Mouse (Mus musculus): Measurements from ENCODE around the gene Cygb. TPM values are rescaled to one million over a fixed set of nuclear protein-coding genes. Genes with fewer than 3 reads are reported as not detected.
"Not testable (repeated sequence)": the region's sequence is repeated elsewhere in the genome, so short reads cannot be mapped to it uniquely, and the experiment has no call there.

Gene Cygb
- polyA plus RNA-seq, 1 experiment from 2014 or later = 6.9 TPM

- 37% methylated on average over 14 of the region's 14 CpGs for WGBS
- H3K27ac ChIP-seq = no peak overlapping the region
Measured at GRCm38 (mm10) chr11:116642681-116643578, 11.2 kb downstream of the Cygb start.

GRCm38 (mm10) chr11:116641731-116642130, 12.4 kb downstream of the Cygb start:
- H3K27ac ChIP-seq = no peak overlapping the region
- peaks cover 5% of the 10 kb centered on the region; the same call in 1 of the 2 replicates for H3K27me3 ChIP-seq (replicated peaks)
- peaks cover 15% of the 10 kb centered on the region for H3K4me1 ChIP-seq
- no peak overlapping the region for H3K4me2 ChIP-seq (replicated peaks)
- ATAC-seq (ENCODE audit: low FRiP score, low read depth) = no peak
- 65% methylated on average over 3 of the region's 3 CpGs for WGBS
- H3K36me3 ChIP-seq = no peaks in the 10 kb centered on the region
- H3K9me3 ChIP-seq = no peaks in the 10 kb centered on the region
- H3K9ac ChIP-seq = no peak overlapping the region
- no peak overlapping the region for H3K4me3 ChIP-seq

More at GRCm38 (mm10) chr11:116642681-116643578, 11.2 kb downstream of the Cygb start:
- ATAC-seq (ENCODE audit: low FRiP score, low read depth) = peak; percentile 79
- H3K4me3 ChIP-seq = peak overlapping the region; percentile 18; the same call in 1 of the 2 replicates
- no peaks in the 10 kb centered on the region for H3K9me3 ChIP-seq
- H3K4me2 ChIP-seq (replicated peaks) = peak overlapping the region; percentile 55
- peaks cover 5% of the 10 kb centered on the region; the same call in 1 of the 2 replicates for H3K27me3 ChIP-seq (replicated peaks)
- H3K36me3 ChIP-seq = no peaks in the 10 kb centered on the region
- peaks cover 15% of the 10 kb centered on the region for H3K4me1 ChIP-seq
- peak overlapping the region; percentile 33; the same call in 1 of the 2 replicates for H3K9ac ChIP-seq

- ATAC-seq (ENCODE audit: low FRiP score, low read depth) = no peak
- Histone ChIP-seq H3K27ac (no peak overlapping the region), H3K27me3 (replicated peaks) (peaks cover 1% of the 10 kb centered on the region; the same call in 1 of the 2 replicates), H3K36me3 (no peaks in the 10 kb centered on the region), H3K4me3 (no peak overlapping the region), H3K4me1 (peaks cover 15% of the 10 kb centered on the region), H3K4me2 (replicated peaks) (no peak overlapping the region), H3K9me3 (no peaks in the 10 kb centered on the region), H3K9ac (no peak overlapping the region)
- 47% methylated on average over 5 of the region's 5 CpGs for WGBS
Measured at GRCm38 (mm10) chr11:116641168-116641567, 12.9 kb downstream of the Cygb start.

- not testable (repeated sequence) for H3K36me3 ChIP-seq; ATAC-seq (ENCODE audit: low FRiP score, low read depth); H3K9me3 ChIP-seq; H3K4me3 ChIP-seq; H3K27me3 ChIP-seq (replicated peaks); H3K4me2 ChIP-seq (replicated peaks); H3K27ac ChIP-seq; H3K4me1 ChIP-seq; H3K9ac ChIP-seq
- 76% methylated on average over 8 of the region's 8 CpGs for WGBS
Measured at GRCm38 (mm10) chr11:116636607-116637006, 17.5 kb downstream of the Cygb start.

- no peaks in the 10 kb centered on the region; the same call in 1 of the 2 replicates for H3K4me1 ChIP-seq
- no peaks in the 10 kb centered on the region for H3K9me3 ChIP-seq
- no peak overlapping the region for H3K4me3 ChIP-seq
- H3K36me3 ChIP-seq = no peaks in the 10 kb centered on the region
- ATAC-seq (ENCODE audit: low FRiP score, low read depth) = no peak
- H3K27ac ChIP-seq = no peak overlapping the region
- no peaks in the 10 kb centered on the region for H3K27me3 ChIP-seq (replicated peaks)
- no peak overlapping the region for H3K9ac ChIP-seq
- no peak overlapping the region for H3K4me2 ChIP-seq (replicated peaks)
- WGBS = 80% methylated on average over 10 of the region's 10 CpGs
Measured at GRCm38 (mm10) chr11:116632962-116633361, 21.2 kb downstream of the Cygb start.

GRCm38 (mm10) chr11:116630171-116630965, 23.7 kb downstream of the Cygb start:
- H3K27ac ChIP-seq = no peak overlapping the region

GRCm38 (mm10) chr11:116629472-116629871, 24.6 kb downstream of the Cygb start:
- H3K4me2 ChIP-seq (replicated peaks) = no peak overlapping the region
- H3K4me3 ChIP-seq = no peak overlapping the region
- no peaks in the 10 kb centered on the region; the same call in 1 of the 2 replicates for H3K27me3 ChIP-seq (replicated peaks)
- H3K36me3 ChIP-seq = no peaks in the 10 kb centered on the region
- no peak for ATAC-seq (ENCODE audit: low FRiP score, low read depth)
- whole genome bisulfite sequencing = 87% methylated on average over 6 of the region's 6 CpGs
- H3K9ac ChIP-seq = no peak overlapping the region
- no peaks in the 10 kb centered on the region; the same call in 1 of the 2 replicates for H3K4me1 ChIP-seq
- no peak overlapping the region for H3K27ac ChIP-seq
- no peaks in the 10 kb centered on the region for H3K9me3 ChIP-seq

More at GRCm38 (mm10) chr11:116630171-116630965, 23.7 kb downstream of the Cygb start:
- WGBS = 55% methylated on average over 12 of the region's 12 CpGs
- H3K4me2 ChIP-seq (replicated peaks) = no peak overlapping the region
- H3K27me3 ChIP-seq (replicated peaks) = no peaks in the 10 kb centered on the region
- H3K4me3 ChIP-seq = no peak overlapping the region
- no peaks in the 10 kb centered on the region for H3K36me3 ChIP-seq
- no peak overlapping the region for H3K9ac ChIP-seq
- no peaks in the 10 kb centered on the region; the same call in 1 of the 2 replicates for H3K4me1 ChIP-seq
- no peaks in the 10 kb centered on the region for H3K9me3 ChIP-seq
- ATAC-seq (ENCODE audit: low FRiP score, low read depth) = no peak

- Histone ChIP-seq H3K4me2 (replicated peaks) (no peak overlapping the region), H3K9me3 (no peaks in the 10 kb centered on the region), H3K27ac (no peak overlapping the region), H3K9ac (no peak overlapping the region), H3K27me3 (replicated peaks) (peaks cover 6% of the 10 kb centered on the region), H3K4me3 (no peak overlapping the region), H3K36me3 (no peaks in the 10 kb centered on the region), H3K4me1 (peaks cover 5% of the 10 kb centered on the region)
- WGBS = 58% methylated on average over 9 of the region's 9 CpGs
- ATAC-seq (ENCODE audit: low FRiP score, low read depth) = peak; percentile 30; the same call in 1 of the 2 replicates
Measured at GRCm38 (mm10) chr11:116628712-116629111, 25.4 kb downstream of the Cygb start.

- 40% methylated on average over 10 of the region's 10 CpGs for WGBS
- no peak for ATAC-seq (ENCODE audit: low FRiP score, low read depth)
- H3K27me3 ChIP-seq (replicated peaks) = peaks cover 9% of the 10 kb centered on the region
Measured at GRCm38 (mm10) chr11:116627072-116628020, 26.8 kb downstream of the Cygb start.

GRCm38 (mm10) chr11:116626299-116627071, 27.6 kb downstream of the Cygb start, which contains the start of gene Rhbdf2:
Rhbdf2 (minus strand) TSS chr11:116627019.
- Histone ChIP-seq H3K27ac (no peak within 1 kb of the TSS), H3K9me3 (no peaks in the 10 kb centered on the region), H3K36me3 (no peaks in the 10 kb centered on the region), H3K27me3 (replicated peaks) (peaks cover 9% of the 10 kb centered on the region), H3K9ac (no peak within 1 kb of the TSS), H3K4me3 (no peak within 1 kb of the TSS), H3K4me1 (peaks cover 14% of the 10 kb centered on the region), H3K4me2 (replicated peaks) (no peak within 1 kb of the TSS)
- WGBS = 69% methylated on average over 10 of the region's 10 CpGs
- ATAC-seq (ENCODE audit: low FRiP score, low read depth) = no peak

More at GRCm38 (mm10) chr11:116627072-116628020, 26.8 kb downstream of the Cygb start:
- Histone ChIP-seq H3K4me1 (peaks cover 10% of the 10 kb centered on the region), H3K36me3 (no peaks in the 10 kb centered on the region), H3K27ac (no peak overlapping the region), H3K4me3 (no peak overlapping the region), H3K4me2 (replicated peaks) (no peak overlapping the region), H3K9me3 (no peaks in the 10 kb centered on the region), H3K9ac (no peak overlapping the region)
